Mouse (Mus musculus) adrenal gland, postnatal 25 days (tissue): ENCODE results near the gene Sgsm1. TPM values are rescaled to one million over a fixed set of nuclear protein-coding genes. Genes with fewer than 3 reads are reported as not detected.
"Not testable (repeated sequence)": the region's sequence is repeated elsewhere in the genome, so short reads cannot be mapped to it uniquely, and the experiment has no call there.

Experiments used
- DNase-seq: peaks from one replicate; pipeline ENCODE4 v3.0.0; 2021; ENCODE audit warnings: mixed read lengths
- long read RNA-seq: library from polyadenylated mRNA; stranded (forward); transcript quantifications from one replicate; pipeline ENCODE4 v2.0.0, GENCODE M21; 2021
- total RNA-seq: library from RNA; stranded (reverse); gene quantifications from 2 replicates; pipeline ENCODE4 v1.2.3, GENCODE M21; 2021

Gene Sgsm1
- 7.8 and 14.5 TPM in 2 replicates for total RNA-seq
- long read RNA-seq, partial matches to known transcripts = 0 of 4 reads
- long read RNA-seq, other reads (novel, unspliced or antisense) = 4 of 4 reads

DNA sequence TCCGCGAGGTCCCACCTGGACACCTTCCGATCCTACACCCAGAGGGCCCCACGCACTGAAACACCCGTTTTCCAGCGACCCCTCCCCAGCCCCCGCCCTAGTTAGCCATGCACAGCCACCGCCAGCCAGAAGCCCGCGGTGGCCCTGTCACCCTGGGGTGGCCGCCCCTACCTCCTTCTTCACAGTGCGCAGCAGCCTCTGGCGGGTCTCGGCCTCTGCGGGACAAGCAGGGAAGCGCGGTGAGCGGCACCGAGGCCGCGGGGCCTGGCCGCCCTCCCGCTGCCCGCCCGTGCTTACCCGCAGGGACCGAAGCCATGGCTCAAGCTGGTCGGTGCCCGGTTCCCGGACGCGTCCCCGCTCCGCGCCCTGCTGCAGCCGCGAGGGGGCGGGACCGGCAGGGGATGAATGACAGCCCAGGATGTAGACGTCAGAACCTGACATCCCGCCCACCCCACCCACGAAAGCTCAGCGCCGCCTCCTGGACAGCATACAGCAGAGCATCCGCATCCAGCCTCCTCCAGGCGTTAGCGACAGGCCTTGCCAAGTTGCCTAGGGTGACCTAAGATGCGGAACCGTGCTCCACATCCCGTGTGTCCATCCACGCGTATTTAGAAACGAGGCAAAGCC lies at the start of gene Sgsm1:
TSS of gene Sgsm1 (minus strand) at position 410 of the 627 bp plus-strand sequence.
- DNase-seq = peak; percentile 73

- no peak for DNase-seq
Measured at GRCm38 (mm10) chr5:113358833-113359232, 48.2 kb upstream of the Sgsm1 start.

DNA sequence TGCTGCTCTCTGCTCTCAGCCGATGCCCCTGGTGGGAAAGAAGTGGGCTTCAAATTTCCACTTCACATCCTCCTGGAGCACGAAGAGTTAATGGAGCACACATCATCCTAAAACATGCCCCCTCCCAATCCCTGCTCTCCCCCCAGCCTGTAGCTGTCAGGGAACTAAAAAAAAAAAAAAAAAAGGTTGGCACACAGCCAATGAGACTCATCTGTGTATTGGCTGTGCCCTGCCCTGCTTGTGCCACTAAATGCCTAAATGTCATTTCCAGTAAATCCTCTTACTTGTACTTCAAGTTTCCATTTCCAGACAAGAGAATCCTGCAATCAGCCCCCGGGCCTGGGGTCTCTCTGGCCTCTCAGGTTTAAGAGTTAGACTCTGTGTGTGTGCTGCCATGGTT lies 47.1 kb upstream of the Sgsm1 start:
- DNase-seq = no peak

- DNase-seq = no peak
Measured at GRCm38 (mm10) chr5:113357186-113357585, 46.6 kb upstream of the Sgsm1 start, which contains the start of gene Aym1. TSS of gene Aym1 (plus strand) at chr5:113357294.

DNA sequence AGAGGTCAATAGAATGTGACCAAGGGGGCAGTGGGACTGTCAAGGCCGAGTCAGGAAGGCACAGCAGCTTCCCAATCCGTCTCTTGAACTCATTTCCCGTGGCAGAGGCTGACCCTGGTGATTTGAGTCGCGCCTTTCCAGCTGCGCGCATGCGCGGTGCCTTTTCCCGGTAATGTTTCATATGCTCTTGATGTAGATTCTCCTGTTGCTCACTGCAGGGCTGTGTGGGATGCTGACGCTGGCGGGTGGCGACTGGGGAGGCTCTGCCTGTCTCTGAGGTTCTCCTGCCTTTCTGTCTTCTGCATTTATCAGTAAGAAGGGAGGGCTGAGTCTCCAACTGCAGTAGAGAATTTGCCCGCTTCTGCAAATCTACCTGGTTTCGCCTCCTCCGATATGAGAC lies 43.7 kb upstream of the Sgsm1 start:
- DNase-seq = no peak

- no peak for DNase-seq
Measured at GRCm38 (mm10) chr5:113352636-113353035, 42.0 kb upstream of the Sgsm1 start.

GRCm38 (mm10) chr5:113351768-113352167 lies 41.2 kb upstream of the Sgsm1 start:
- no peak for DNase-seq

DNA sequence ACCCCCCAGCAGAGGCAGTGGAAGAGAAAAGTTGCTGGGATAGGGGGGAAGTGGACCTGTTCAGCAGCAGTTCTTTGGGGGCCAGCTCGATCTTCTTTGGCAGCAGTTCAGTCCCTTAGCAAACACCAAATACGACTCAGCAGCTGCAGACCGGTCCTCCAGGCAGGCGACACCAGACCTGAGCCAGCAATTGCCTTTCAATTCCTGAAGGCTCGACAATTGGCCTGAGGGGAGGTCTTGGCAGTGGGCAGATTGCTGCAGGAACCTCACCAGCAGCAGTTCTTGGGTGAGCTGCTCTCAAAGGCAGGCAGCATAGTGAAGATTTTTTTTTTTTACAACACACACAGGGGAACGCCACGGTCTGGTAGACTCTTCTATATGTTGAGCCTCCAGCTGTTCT lies 39.2 kb upstream of the Sgsm1 start:
- no peak for DNase-seq

- no peak for DNase-seq
Measured at GRCm38 (mm10) chr5:113349226-113349625, 38.6 kb upstream of the Sgsm1 start.

DNA sequence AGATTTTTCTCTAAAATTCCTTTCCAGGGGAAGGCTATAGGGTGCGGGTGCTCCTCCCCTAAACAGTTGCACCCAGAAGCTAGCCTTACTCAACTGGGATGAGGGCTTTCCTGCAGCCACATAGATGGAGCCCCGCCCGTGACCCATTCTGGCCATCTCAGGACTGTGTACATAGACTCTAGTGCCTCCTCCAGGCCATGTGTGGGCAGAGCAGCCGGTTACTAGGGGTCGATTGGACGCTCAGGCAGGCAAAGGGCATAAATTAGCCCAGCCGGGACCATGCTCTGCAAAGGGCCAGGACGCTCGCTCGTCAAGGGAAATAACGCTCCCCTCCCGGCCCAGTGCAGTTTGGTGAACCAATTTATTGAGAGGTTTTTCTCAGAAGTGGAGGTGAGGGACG lies 38.0 kb upstream of the Sgsm1 start:
- no peak for DNase-seq

GRCm38 (mm10) chr5:113347593-113347992 lies 37.0 kb upstream of the Sgsm1 start:
- no peak for DNase-seq

DNA sequence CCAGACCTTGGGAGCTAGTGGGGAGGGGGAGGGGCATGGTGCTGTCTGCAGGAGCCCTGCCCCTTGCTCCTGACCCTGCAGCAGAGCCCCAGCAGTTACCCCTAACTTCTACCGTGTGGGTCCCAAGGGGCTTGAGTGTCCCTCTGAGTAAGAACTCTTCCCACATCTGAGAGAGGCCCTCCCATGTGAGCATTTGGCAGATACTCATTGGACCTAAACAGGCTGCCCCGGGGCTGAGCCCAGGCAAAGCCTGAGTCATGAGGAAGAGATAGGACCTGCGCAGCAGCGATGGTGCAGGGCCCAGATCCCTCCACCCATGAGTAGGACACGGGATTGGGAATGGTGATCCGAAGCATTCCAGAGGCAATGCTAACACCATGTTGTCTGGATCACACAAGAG lies 36.1 kb upstream of the Sgsm1 start:
- DNase-seq = not testable (repeated sequence)

DNA sequence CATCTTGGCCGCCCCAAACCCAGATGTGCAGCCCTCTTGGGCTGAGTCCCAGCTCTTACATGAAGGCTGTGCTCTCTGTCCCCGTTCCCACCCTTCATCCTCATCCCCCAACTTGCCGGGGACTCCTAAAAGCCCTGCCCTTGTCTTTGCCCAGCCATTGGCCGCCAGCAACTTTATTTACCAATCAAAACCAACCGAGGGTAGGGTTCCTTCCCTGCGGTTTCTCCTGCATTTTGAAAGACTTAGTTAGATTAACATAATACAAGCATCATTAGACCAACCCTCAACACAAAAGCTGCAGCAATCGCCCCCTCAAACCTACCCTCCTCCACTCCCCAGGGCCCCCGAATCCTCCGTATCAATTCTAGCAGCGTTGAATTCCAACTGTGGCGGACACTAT lies 35.2 kb upstream of the Sgsm1 start:
- no peak for DNase-seq

GRCm38 (mm10) chr5:113344635-113345386 lies 34.2 kb upstream of the Sgsm1 start:
- DNase-seq = no peak

- DNase-seq = no peak
Measured at GRCm38 (mm10) chr5:113336281-113336680, 25.7 kb upstream of the Sgsm1 start.

DNA sequence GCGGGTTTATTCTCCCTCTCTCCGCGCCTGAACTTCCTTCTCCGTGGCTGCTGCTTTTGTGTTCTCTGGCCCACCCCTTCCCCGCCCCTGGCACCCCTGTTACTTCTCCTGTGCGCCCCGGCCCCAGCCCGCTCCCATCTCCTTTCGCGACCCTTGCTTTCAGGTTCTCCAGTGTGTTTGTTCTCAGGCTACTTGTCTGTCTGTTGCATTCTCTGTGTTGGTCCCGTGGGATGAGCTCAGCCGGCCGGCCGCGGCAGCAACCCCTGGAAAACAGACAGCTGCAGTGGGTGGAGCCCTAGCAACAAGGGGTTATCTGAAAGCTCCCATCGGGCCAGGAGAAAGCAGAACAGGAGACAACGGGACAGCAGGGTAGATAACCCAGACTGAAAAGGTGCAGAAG lies 25.1 kb upstream of the Sgsm1 start:
- no peak for DNase-seq

DNA sequence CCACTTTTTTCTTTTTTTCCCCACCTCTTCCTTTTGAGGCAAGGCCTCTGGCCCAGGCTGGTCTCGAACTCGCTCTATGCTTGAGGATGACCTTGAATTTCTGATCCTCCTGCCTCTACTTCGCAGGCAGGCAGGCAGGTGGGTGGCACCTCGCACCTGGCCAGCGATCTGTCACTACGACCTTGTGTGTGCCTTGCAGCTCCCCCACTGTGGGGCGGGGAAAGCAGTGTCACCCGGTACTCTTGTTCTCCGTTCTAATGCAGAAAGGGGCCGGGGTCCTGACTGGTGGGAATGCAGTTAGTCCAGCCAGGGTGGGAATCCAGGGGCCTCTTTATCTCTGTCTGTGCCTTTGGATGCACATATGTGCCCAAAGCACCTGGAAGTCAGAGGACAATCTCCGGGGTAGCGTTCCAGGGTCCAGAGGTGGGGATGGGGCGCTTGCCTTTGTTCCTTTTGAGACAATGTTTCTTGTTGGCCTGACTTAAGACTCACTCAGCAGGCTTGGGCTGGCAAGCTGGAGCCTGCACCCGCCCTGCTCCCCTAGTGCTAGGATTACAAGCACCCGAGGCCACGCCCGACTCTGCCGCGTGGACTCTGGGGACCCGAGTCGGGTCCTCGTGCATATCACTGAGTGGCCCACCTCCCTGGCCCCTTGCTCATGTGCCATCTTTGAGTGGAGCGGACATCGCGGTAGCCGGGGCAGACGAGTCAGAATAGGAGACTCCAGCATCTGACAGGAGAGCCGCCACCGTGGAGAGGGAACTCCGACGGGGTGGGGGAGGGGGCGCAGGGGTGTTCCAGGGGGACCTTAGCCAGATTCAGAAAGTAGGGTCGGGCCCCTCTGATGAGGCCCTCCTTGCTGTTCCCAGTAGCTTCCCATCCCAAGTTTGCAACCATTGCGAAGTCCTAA lies 24.3 kb upstream of the Sgsm1 start:
- no peak for DNase-seq

- DNase-seq = no peak
Measured at GRCm38 (mm10) chr5:113332899-113333298, 22.3 kb upstream of the Sgsm1 start.

GRCm38 (mm10) chr5:113332239-113332638 lies 21.7 kb upstream of the Sgsm1 start:
- no peak for DNase-seq

DNA sequence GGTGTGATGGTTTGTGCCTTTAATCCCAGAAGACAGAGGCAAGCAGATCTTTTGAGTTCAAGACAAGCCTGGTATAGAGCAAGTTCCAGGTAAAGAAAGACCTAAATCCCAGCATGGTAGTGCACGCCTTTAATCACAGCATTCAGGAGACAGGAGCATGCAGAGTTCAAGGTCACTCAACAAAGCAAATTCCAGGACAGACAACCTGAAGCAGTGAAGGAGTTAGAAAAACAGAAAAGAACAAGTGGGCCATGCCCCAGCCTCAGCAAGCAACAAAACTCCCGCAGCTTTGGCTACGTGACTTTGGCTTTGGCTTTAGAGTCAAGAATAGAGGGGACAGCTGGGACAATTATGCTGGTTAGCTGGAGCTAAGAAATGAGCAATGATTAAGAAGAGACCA lies 19.6 kb upstream of the Sgsm1 start:
- DNase-seq = no peak

DNA sequence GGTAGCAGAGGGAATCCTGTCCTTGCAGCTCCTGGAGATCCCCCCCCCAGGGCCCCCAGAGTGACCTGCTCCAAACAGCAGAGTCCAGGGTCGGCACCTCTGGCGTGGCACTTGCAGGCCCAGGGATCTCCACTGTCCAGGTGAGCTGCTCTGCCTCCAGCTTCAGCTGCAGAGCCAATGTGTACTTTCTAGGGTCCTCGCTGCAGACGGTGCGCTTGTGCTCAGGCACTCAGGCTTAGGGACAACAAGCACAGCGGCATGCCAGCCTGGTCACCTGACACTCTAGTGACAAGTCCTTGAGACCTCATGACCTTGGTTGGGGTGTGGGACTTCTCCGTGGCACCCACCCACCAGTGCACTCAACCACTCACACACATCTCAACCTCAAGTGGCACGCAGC lies 18.9 kb upstream of the Sgsm1 start:
- no peak for DNase-seq

GRCm38 (mm10) chr5:113323784-113324638 lies 13.4 kb upstream of the Sgsm1 start:
- DNase-seq = no peak
